Mouse (Mus musculus): ENCODE results near the gene Pigk. TPM values are rescaled to one million over a fixed set of nuclear protein-coding genes. Genes with fewer than 3 reads are reported as not detected.
"Not testable (repeated sequence)": the region's sequence is repeated elsewhere in the genome, so short reads cannot be mapped to it uniquely, and the experiment has no call there.

The Pigk gene
- total RNA-seq (2021): 10 to 100 TPM; 44.1 to 45.0 TPM
- long read RNA-seq, experiment 1, full-length matches to known transcripts: 99 of 118 reads
- long read RNA-seq, experiment 1, partial matches to known transcripts: 3 of 118 reads
- long read RNA-seq, experiment 1, other reads (novel, unspliced or antisense): 16 of 118 reads
- long read RNA-seq, experiment 2, full-length matches to known transcripts: 53 of 72 reads
- long read RNA-seq, experiment 2, partial matches to known transcripts: 1 of 72 reads
- long read RNA-seq, experiment 2, other reads (novel, unspliced or antisense): 18 of 72 reads

DNA sequence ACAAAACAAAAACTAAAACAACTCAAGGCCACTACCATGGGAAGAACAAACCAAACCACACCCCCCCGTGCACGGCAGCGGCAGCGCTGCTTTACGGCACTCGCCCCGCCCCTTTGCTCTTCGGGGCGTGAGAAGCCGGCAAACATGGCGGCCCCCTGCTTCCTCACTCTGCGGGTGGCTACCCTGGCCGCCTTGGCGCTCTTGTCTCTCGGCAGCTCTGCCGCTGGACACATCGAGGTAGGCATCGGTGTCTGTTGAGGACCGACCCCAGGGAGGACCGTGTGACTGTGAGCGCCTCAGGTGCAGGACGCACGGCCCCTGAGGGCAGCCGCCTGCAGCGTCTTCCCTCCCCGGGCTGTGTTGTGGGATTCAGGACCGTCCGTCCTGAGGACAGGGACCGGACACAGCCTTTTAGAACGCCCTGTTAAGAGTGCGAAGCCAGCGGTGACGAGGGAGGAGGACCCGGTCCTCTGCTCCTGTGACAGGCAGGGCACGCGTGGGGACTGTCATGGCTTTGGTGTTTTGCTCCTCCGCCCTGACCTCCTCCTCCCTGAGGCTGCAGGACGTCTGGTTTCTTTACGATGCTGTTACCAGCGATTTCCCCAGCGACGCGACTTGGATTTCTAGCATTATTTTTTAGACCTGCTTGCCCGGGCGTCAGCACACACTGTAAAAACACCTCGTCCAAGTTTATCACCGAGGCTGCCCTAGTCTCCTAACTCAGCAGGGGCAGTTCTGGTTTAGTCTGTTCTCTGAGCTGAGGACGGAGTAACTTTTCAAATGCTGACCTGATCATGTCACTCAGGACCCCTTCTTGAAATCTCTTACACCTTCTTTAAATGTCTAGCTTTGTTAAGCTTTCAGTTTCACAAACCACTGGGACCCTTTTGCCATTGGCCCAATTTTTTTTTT is at the start of gene Pigk:
Pigk (plus strand) TSS at position 110 of the 912 bp plus-strand sequence.
- intact Hi-C loops (cut with DNase I): loop anchor here (5.0 kb wide), 1 partner anchor 47 kb away; the partner anchor contains the start of gene Ak5
- peak; percentile 87 to 88 for DNase-seq (ENCODE audit: low spot score in 2 of 2)

GRCm38 (mm10) chr3:152666991-152667355 is 46.9 kb upstream of the Pigk start:
- intact Hi-C loops (cut with DNase I): loop anchor here (5.0 kb wide), 2 partner anchors 45 to 60 kb away; partner anchors contain the start of gene Pigk
- peak; percentile 24 to 25 for DNase-seq (ENCODE audit: low spot score in 2 of 2)

DNA sequence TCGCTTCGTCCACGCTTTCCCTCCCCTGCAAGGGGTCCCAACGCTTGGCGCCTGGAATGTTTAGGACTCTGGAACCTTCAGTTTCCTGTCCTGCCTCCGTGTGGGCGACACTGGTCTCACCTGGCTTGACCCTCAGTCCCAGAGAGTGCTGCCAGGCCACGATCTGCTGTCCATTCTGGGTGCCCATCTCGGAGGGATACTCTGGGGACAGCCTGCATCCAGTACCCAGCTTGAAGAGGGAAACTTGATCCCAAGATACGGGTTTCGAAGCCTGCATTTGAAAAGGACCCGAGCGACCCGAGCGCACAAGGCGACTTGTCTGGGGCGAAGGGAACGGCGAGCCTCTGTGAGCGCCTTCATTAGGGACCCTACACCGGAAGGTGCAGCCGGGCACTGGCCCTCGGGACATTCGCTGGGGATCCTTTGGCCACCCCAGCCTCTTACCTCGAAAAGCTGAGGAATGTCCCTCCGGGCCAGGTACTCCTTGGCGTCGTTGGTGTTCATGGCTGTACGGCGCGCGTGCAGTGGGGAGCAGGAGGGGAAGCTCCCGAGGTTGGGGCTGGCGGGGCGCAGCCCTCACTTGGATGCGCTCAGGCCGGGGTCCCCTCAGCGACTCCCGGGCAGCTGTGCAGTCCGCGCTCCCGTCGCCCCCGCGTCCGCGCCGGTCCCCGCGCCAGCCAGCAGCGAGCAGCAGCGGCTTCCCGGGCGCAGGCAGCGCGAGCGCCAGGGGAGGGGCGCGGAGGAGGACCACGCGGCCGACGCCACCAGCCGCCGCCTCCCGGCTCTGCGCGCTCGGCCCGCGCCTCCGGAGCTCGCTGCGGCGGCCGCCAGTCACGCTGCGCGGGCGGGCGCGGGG is 46.3 kb upstream of the Pigk start:
- intact Hi-C loops (cut with DNase I): loop anchor here (5.0 kb wide), 2 partner anchors 45 to 60 kb away; partner anchors contain the start of gene Pigk

DNA sequence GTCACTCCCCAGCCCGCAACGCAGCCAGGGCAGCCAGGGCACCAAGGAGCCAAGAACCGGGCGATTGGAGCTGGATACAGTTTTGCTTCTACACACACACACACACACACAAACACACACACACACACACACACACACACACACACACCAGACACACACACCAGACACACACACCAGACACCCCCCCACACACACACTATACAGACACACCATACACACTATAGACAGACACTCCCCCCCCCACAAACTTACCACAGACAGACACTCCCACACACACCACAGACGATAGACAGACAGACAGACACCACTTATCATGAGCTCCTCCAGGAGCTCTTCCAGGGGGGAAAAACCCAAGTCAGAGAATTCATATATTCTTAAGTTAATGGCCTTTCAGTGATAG is 45.7 kb upstream of the Pigk start, which contains the start of gene Ak5:
Ak5 (minus strand) TSS at position 122 of the 400 bp plus-strand sequence.
- DNase-seq (ENCODE audit: low spot score in 2 of 2): no peak
- intact Hi-C loops (cut with DNase I): loop anchor here (5.0 kb wide), 2 partner anchors 44 to 61 kb away; partner anchors contain the start of gene Pigk

More for the DNA sequence above, 46.3 kb upstream of the Pigk start:
- peak; percentile 43 to 68 for DNase-seq (ENCODE audit: low spot score in 2 of 2)

DNA sequence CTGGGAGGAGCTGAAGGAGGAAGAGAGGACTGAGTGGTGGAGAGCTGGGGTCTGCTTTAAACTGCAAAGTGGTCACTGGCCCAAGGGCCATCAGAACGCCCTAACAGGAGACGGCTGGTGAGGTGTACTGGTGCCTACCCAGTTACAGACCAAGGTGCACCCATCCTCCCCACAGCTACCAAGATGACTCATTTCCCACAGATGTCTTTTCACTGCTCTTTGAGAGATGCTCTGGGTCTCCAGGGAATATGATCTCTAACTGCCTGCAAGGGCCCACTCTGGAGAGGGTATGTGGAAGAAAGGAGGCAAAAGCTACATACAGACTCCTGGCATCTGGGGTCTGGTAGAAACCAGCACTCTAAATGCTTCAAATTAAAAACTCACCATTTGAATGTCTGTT is 45.1 kb upstream of the Pigk start:
- peak in 1 of 2 experiments; percentile 13 for DNase-seq (ENCODE audit: low spot score in 2 of 2)
- intact Hi-C loops (cut with DNase I): loop anchor here (5.0 kb wide), 2 partner anchors 44 to 61 kb away; partner anchors contain the start of gene Pigk

DNA sequence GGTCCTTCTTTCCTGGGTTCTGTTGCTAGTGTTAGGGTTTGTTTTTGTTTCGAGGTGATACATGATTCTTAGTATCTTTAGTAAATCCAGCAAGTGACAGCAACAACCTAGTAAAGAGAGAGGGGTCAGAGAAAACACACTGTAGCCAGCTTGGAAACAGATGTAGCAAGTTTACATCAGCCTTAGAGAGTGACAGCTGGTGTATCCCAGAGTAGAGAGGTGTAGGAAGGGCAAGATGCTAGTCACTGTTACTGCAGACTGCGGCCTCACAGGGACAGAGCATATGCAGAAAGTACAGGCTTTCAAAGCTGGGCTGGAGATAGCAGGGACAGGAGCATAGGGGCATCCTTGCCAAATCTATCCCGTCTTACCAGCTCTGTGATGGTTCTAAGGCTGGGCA is 44.1 kb upstream of the Pigk start:
- no peak for DNase-seq (ENCODE audit: low spot score in 2 of 2)
- intact Hi-C loops (cut with DNase I): loop anchor here (5.0 kb wide), 2 partner anchors 43 to 62 kb away; partner anchors contain the start of gene Pigk

GRCm38 (mm10) chr3:152674663-152675062 is 39.2 kb upstream of the Pigk start:
- DNase-seq (ENCODE audit: low spot score in 2 of 2): no peak
- intact Hi-C loops (cut with DNase I): no loop called here

GRCm38 (mm10) chr3:152688532-152688931 is 25.4 kb upstream of the Pigk start:
- DNase-seq (ENCODE audit: low spot score in 2 of 2): no peak
- intact Hi-C loops (cut with DNase I): no loop called here

DNA sequence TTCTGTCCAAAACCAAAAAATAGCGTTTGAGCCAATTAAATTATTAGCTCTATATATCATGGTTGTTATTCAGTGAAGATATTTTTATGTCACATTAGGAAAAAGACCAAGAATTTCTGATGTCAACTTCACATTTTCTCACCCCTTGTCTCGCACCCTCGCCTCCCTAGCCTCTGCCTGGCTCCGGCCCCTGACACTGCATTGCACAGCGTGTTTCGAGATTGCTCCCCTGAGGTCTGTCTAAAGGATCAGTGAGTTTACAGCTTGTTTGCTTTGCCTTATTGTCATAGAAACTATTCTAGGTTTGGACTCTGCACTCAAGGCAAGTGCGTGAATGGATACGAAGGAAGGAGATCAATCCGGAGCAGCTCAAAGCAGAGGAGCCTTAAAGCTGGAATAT is 24.8 kb upstream of the Pigk start:
- intact Hi-C loops (cut with DNase I): no loop called here
- no peak for DNase-seq (ENCODE audit: low spot score in 2 of 2)

- intact Hi-C loops (cut with DNase I): no loop called here
- no peak for DNase-seq (ENCODE audit: low spot score in 2 of 2)
These were observed 18.9 kb upstream of the Pigk start for GRCm38 (mm10) chr3:152694950-152695349.

- DNase-seq (ENCODE audit: low spot score in 2 of 2): no peak
- intact Hi-C loops (cut with DNase I): no loop called here
These were observed 15.9 kb upstream of the Pigk start for GRCm38 (mm10) chr3:152698017-152698416.

- intact Hi-C loops (cut with DNase I): no loop called here
- no peak for DNase-seq (ENCODE audit: low spot score in 2 of 2)
These were observed 14.6 kb upstream of the Pigk start for GRCm38 (mm10) chr3:152699261-152699660.

GRCm38 (mm10) chr3:152701536-152701935 is 12.4 kb upstream of the Pigk start:
- intact Hi-C loops (cut with DNase I); DNase-seq (ENCODE audit: low spot score in 2 of 2): not testable (repeated sequence)

DNA sequence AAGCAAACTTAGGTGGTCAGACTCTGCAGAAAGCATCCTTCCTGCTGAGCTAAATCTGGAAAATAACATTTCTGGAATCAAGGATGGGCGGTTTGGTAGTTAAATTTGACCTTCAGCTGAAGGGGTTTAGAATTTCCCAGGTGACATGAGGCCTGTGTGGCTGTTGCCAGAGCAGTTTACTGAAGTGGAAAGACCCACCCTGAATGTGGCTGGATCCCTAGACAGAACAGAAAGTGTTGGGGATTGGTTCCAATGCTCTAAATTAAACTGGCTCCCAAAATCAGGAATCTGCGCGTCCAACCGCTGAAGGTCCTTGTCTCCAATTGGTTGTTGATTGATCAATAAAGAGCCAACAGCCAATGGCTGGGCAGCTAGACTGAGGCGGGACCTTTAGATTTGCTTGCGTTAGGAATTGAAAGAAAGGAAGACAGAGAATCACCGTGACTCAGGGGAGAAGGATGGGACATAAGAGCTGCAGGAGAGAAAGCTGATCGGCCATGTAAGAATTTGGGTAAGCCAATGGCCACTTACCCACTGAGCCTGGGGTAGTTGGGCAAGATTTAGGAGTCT is 11.5 kb upstream of the Pigk start:
- intact Hi-C loops (cut with DNase I): no loop called here
- DNase-seq (ENCODE audit: low spot score in 2 of 2): no peak

DNA sequence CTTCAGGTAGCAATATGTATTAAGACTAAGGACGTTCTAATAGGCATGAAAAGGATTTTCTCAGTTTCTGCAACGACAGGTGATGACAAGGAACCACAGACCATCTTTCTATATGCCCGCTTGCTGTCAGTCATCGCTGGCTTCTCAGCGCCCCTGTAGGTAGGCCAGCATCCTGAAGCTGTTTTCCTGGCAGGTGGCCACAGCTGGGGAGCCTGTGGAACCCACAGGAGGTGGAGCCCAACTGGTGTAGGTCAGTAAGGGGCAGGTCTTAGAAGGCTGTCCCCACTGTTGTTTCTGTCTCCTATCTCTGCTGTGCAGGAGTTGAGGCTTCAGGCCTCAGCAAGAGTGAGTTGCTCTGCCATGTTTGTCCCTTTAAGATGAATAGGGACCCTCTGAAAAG is 8.1 kb upstream of the Pigk start:
- intact Hi-C loops (cut with DNase I): no loop called here
- DNase-seq (ENCODE audit: low spot score in 2 of 2): no peak

- intact Hi-C loops (cut with DNase I): no loop called here
- DNase-seq (ENCODE audit: low spot score in 2 of 2): no peak
These were observed 7.0 kb upstream of the Pigk start for GRCm38 (mm10) chr3:152706901-152707300.

GRCm38 (mm10) chr3:152707321-152707823 is 6.5 kb upstream of the Pigk start:
- intact Hi-C loops (cut with DNase I): no loop called here
- DNase-seq (ENCODE audit: low spot score in 2 of 2): no peak

DNA sequence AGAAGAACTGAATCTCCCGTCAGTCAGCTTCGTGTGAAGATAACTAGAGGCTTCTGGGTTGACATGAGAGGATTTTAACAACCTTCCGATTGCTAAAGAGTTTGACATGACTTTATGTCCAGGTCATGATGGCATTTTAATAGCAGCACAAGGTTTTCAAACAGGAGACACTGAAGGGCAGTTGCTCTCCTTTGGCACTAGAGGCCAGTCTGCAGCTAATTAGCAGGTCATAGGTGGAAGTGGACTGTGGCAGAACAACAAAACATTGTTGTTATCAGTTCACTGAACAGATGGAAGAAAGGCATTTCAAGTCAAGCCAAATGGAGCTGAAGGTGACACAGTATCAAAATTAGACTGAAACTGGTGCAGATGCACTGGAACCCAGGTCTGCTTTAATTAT is 4.0 kb upstream of the Pigk start:
- no peak for DNase-seq (ENCODE audit: low spot score in 2 of 2)
- intact Hi-C loops (cut with DNase I): loop anchor here (5.0 kb wide), 1 partner anchor 43 kb away; the partner anchor contains the start of gene Ak5

GRCm38 (mm10) chr3:152712957-152713356 is 943 bp upstream of the Pigk start:
- intact Hi-C loops (cut with DNase I): loop anchor here (5.0 kb wide), 1 partner anchor 46 kb away; the partner anchor contains the start of gene Ak5
- DNase-seq (ENCODE audit: low spot score in 2 of 2): no peak

Data from left cerebral cortex, postnatal 14 days (tissue).